Mouse (Mus musculus) liver, embryonic 14.5 days (tissue): ENCODE results near the gene R3hdm2. TPM values are rescaled to one million over a fixed set of nuclear protein-coding genes. Genes with fewer than 3 reads are reported as not detected.

Experiments used
- ATAC-seq: fragments of 200-750 bp; cut with Nextera tagmentation; 2 replicates; pipeline ENCODE4 v1.8.0; 2017; ENCODE audit warnings: moderate number of reproducible peaks, mild to moderate bottlenecking, moderate library complexity; ENCODE audit not compliant: insufficient read depth
- DNase-seq, 3 experiments: peaks; one replicate each; pipeline ENCODE4 v3.0.0-alpha.2; 2012 to 2013; ENCODE audit warnings: low read depth in 3 of 3, low spot score in 3 of 3
- H3K27ac ChIP-seq: fragments of 300-500 bp; sonication (generic); 2 replicates; pipeline ENCODE4 v1.5.1; 2014; ENCODE audit warnings: moderate library complexity, mild to moderate bottlenecking, control low read depth, inconsistent platforms
- H3K27me3 ChIP-seq: fragments of 300-500 bp; sonication (generic); 2 replicates; pipeline ENCODE4 v1.6.1; 2014; ENCODE audit warnings: mild to moderate bottlenecking, low read length, moderate library complexity; ENCODE audit not compliant: control insufficient read depth, insufficient read depth
- H3K36me3 ChIP-seq: fragments of 300-500 bp; sonication (generic); replicated peaks from 2 replicates; pipeline ENCODE4 v1.6.1; 2014; ENCODE audit warnings: low read depth; ENCODE audit not compliant: control insufficient read depth, insufficient read depth
- H3K4me1 ChIP-seq, 2 experiments: fragments of 200-500 bp in 1 of 2; fragments of 300-500 bp in 1 of 2; sonication (generic) in 1 of 2; replicated peaks; 2 replicates each; pipeline ENCODE4 v1.6.1; 2012 to 2014; ENCODE audit warnings: antibody characterized with exemption in 1 of 2, inconsistent platforms in 1 of 2, low read length in 1 of 2; ENCODE audit not compliant: control insufficient read depth in 2 of 2, insufficient read depth in 2 of 2
- H3K4me2 ChIP-seq: fragments of 300-500 bp; sonication (generic); 2 replicates; pipeline ENCODE4 v1.6.1; 2014; ENCODE audit warnings: low read depth, mild to moderate bottlenecking, control low read depth, moderate library complexity
- H3K4me3 ChIP-seq, 2 experiments: fragments of 200-500 bp in 1 of 2; fragments of 300-500 bp in 1 of 2; sonication (generic) in 1 of 2; 2 replicates each; pipeline ENCODE4 v1.5.1; 2012 to 2014; ENCODE audit warnings: low read depth in 2 of 2, low read length in 2 of 2, mild to moderate bottlenecking in 2 of 2, control low read depth in 1 of 2, inconsistent platforms in 1 of 2, moderate library complexity in 1 of 2; ENCODE audit not compliant: insufficient read depth in 1 of 2
- H3K9ac ChIP-seq: fragments of 300-500 bp; sonication (generic); replicated peaks from 2 replicates; pipeline ENCODE4 v1.6.1; 2014; ENCODE audit warnings: mild to moderate bottlenecking, control low read depth, moderate library complexity
- H3K9me3 ChIP-seq: fragments of 300-500 bp; sonication (generic); 2 replicates; pipeline ENCODE4 v1.6.1; 2016; ENCODE audit warnings: low read length, mixed read lengths; ENCODE audit not compliant: control insufficient read depth
- CTCF ChIP-seq: IDR thresholded peaks from 2 replicates; pipeline ENCODE4 v1.5.1; 2016; ENCODE audit warnings: antibody characterized with exemption, low read depth, control low read depth
- EP300 ChIP-seq: IDR thresholded peaks from 2 replicates; pipeline ENCODE4 v1.6.1; 2016; ENCODE audit warnings: antibody characterized with exemption, low read depth
- WGBS: fragments of 180-500 bp; shearing (Covaris S2); extraction: QIAGEN DNeasy Blood & Tissue Kit; methylation state at CpG from one replicate; pipeline ENCODE4 v1.1.7; 2014; ENCODE audit not compliant: insufficient replicate concordance; 5-methylcytosine and 5-hydroxymethylcytosine counted together
- polyA plus RNA-seq, 2 experiments: library from polyadenylated mRNA; depleted of rRNA in 1 of 2; stranded (reverse) in 1 of 2; unstranded in 1 of 2; fragments of >200 nt; fragmentation: Nextera tagmentation in 1 of 2; extraction: Ambion mirVana in 1 of 2; gene quantifications; 2 replicates each; pipeline versions ENCODE4 v1.2.1 to v1.2.3; 2012 to 2014

Gene R3hdm2
- polyA plus RNA-seq, 2 experiments, result 9.0 to 10.9 TPM

DNA sequence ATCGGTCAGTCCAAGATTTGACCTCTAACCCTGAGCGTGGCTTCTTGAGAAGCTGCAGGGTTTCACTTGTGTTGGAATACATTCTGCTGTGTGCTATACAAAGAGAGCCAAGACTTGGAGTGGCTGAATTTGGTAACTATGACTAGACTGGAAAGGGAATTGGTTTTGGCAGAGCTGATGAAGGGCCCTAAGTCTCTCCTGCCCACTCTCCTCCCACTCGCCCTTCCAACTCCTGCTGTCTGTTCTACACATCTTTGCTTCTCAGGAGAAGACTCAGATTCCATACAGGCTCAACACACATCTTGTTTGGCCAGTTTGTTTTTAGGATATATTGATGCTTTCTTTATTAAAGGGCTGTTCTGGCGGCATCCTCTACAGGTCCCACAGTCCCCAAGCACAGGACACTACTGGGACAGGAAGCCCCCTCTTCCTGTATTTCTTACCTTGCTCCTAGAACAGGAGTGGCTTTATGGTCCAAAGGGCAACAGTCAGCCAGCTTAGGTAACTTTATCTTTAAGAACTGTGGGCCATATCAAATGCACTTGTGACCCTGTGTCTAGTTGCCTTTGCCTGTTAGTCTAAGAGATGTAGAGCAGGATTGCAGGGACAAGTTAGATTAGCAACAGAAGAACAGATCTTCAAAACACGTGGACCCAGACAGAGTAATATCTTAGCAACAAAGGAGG, 82.4 kb downstream of the R3hdm2 start:
- TF ChIP-seq EP300 (no peak), CTCF (no peak)
- no peaks in the 10 kb centered on the region for H3K9me3 ChIP-seq
- H3K36me3 ChIP-seq, result peaks cover 10% of the 10 kb centered on the region
- H3K27me3 ChIP-seq, result no peaks in the 10 kb centered on the region
- H3K27ac ChIP-seq, result no peak overlapping the region
- H3K4me2 ChIP-seq, result no peak overlapping the region
- no peak overlapping the region for H3K9ac ChIP-seq
- 73% methylated on average over 5 of the region's 5 CpGs for WGBS
- ATAC-seq (no peak), DNase-seq (no peak)
- H3K4me3 ChIP-seq, result no peak overlapping the region
- H3K4me1 ChIP-seq, result no peaks in the 10 kb centered on the region

DNA sequence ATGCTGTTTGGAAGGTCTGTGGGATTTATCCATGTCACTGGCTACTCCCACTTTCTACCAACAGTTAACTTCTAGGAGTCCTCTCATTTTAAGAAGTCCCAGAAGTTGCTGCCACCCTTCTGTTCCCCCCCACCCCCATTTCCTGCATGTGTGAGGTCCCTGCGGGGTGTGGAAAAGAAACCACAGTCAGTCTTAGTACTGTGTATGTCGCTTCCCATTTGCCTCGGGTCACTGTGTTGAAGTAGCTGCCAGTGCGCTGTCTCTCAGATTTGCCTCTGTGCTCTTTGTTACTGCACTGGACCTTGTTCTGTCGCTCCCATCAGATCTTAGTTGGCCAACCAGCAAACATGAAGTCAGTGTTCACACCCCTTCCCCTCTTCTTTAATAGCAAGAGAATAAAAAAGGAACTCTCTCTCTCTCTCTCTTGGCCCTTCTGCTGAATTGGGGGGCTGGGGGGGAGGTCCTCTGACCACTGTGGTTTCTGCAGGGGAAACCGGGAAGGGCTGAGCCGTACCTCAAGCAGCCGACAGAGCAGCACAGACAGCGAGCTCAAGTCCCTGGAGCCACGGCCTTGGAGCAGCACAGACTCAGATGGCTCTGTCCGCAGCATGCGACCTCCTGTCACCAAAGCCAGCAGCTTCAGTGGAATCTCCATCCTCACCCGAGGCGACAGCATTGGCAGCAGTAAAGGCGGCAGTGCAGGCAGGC, 91.3 kb downstream of the R3hdm2 start:
- WGBS, result 29% methylated on average over 15 of the region's 15 CpGs
- TF ChIP-seq CTCF (no peak), EP300 (no peak)
- Histone ChIP-seq H3K27me3 (no peaks in the 10 kb centered on the region), H3K36me3 (no peaks in the 10 kb centered on the region; the same call in 1 of the 2 replicates), H3K4me1 (peaks cover 0 to 2% of the 10 kb centered on the region in 2 experiments; a peak in 1 of 4 replicates), H3K9me3 (no peaks in the 10 kb centered on the region), H3K9ac (no peak overlapping the region), H3K27ac (no peak overlapping the region), H3K4me3 (no peak overlapping the region), H3K4me2 (no peak overlapping the region)
- ATAC-seq, result no peak
- DNase-seq, result no peak

DNA sequence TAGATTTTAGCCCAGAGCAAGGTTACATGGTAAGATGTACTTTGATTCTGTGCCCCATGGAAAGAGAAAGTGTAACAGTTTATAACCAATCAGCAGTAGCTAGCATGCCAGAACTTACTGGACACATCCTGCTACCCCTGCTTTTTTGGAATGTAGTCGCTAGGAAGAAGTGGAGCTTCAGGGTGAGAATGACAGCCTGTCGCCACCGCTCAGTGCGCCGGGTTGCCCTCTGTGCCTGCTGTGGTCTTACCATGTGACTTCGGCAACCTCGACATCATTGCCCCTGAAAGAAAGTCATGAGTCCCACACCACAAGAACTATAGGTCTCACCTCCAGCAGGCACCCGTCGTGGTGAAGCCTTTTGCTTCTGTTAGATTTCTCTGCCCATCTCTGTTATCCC, 92.6 kb downstream of the R3hdm2 start:
- H3K9ac ChIP-seq, result no peak overlapping the region
- H3K9me3 ChIP-seq, result no peaks in the 10 kb centered on the region
- peaks cover 0 to 2% of the 10 kb centered on the region in 2 experiments; a peak in 1 of 4 replicates for H3K4me1 ChIP-seq
- DNase-seq (no peak), ATAC-seq (no peak)
- TF ChIP-seq CTCF (no peak), EP300 (no peak)
- WGBS, result 74% methylated on average over 9 of the region's 9 CpGs
- no peaks in the 10 kb centered on the region; the same call in 1 of the 2 replicates for H3K36me3 ChIP-seq
- H3K27ac ChIP-seq, result no peak overlapping the region
- no peak overlapping the region for H3K4me2 ChIP-seq
- no peak overlapping the region for H3K4me3 ChIP-seq
- H3K27me3 ChIP-seq, result no peaks in the 10 kb centered on the region

DNA sequence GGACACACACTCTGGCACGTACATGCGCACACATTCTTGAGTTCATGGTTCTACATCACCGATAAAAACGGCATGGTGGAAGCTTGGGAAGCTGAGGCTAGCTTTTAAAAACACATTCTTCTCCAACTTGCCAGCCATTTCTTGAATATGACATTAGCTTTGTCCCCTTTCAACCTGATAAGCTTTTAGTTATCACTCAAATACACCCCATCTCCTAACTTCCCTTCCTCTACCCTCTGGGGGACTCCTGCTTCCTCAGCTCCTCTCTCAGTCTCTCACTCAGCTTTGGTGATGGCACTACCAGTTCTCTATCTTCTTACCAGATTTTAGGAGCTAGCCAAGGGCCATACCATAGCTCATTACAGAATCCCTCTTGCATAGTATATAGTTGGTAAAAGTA, 95.0 kb downstream of the R3hdm2 start:
- Histone ChIP-seq H3K27ac (no peak overlapping the region), H3K27me3 (no peaks in the 10 kb centered on the region), H3K9ac (no peak overlapping the region), H3K4me2 (no peak overlapping the region), H3K9me3 (no peaks in the 10 kb centered on the region), H3K4me3 (no peak overlapping the region), H3K36me3 (no peaks in the 10 kb centered on the region; the same call in 1 of the 2 replicates), H3K4me1 (peaks cover 0 to 2% of the 10 kb centered on the region in 2 experiments; a peak in 1 of 4 replicates)
- 83% methylated on average over 4 of the region's 4 CpGs for WGBS
- ATAC-seq (no peak), DNase-seq (no peak)
- TF ChIP-seq CTCF, result no peak

DNA sequence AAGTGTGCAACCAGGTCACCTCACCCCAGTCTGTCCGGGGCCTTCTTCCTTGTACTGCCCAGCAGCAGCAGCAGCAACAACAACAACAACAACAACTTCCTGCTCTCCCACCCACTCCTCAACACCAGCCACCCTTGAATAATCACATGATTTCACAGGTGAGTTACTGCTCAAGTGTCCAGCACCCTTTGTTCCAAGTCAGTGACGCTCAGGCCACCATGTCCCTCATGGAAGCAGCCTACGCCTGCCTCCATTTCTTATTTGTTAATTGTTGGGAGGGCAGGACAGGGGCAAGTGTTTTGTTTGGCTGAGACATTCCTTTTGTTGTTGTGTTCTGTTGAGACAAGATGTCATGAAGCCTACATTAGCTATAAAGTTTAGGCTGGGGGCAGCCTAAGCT, 96.4 kb downstream of the R3hdm2 start:
- Histone ChIP-seq H3K4me2 (no peak overlapping the region), H3K9ac (no peak overlapping the region), H3K4me3 (no peak overlapping the region), H3K9me3 (no peaks in the 10 kb centered on the region), H3K27ac (no peak overlapping the region), H3K27me3 (no peaks in the 10 kb centered on the region), H3K36me3 (no peaks in the 10 kb centered on the region; the same call in 1 of the 2 replicates), H3K4me1 (no peaks in the 10 kb centered on the region)
- TF ChIP-seq EP300, result no peak
- TF ChIP-seq CTCF, result no peak
- ATAC-seq (no peak), DNase-seq (no peak)
- 73% methylated on average over 3 of the region's 3 CpGs for WGBS
